Mouse (Mus musculus): ENCODE measurements around the gene 2810004N23Rik. TPM values are rescaled to one million over a fixed set of nuclear protein-coding genes. Genes with fewer than 3 reads are reported as not detected.

Gene 2810004N23Rik
- total and polyA plus RNA-seq, 3 experiments, result 54.8 to 68.9 (median 64.0) TPM

DNA sequence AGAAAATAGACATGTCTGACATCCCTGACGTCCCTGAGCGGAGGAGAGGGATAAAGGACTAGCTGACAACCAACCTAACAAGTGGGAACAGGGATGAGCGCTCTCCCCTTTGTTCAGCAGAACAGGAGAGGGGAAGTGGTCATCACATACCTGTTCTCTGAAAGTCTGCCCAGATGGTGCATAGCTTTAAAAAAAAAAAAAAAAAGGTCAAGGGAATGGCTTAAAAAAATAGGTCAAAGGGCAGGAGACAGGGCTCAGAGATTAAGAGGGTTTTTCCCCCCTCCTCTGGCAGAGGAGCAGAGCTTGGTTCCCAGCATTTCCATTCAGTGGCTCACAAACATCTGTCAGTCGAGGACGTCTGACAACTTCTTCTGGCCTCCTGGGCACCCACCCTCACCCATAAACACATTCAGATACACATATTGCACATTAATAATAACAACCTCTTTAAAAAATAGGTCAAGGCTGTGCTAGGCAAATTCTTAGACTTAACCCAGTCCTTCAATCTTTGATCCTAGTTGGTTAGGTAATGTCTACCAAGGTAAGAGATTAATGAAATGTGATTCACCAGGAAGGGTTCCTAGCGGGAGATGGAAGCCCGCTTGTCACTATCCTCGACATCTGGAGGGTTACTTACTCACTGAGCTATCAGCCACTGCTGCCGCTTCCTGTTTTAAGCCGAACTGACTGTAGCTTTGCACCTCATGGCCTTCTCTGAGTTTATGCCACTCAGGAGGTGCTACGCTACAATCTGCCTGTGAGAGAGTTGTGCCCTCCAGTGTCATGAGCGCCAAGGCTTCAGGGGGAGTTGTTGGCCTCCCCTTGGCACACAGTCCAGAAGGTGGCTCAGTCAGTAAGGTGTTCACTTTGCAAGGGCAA is 58.9 kb downstream of the 2810004N23Rik start:
- no peaks in the 10 kb centered on the region for H3K79me2 ChIP-seq (ENCODE audit: control insufficient read depth, insufficient read depth, low read length, poor library complexity)

DNA sequence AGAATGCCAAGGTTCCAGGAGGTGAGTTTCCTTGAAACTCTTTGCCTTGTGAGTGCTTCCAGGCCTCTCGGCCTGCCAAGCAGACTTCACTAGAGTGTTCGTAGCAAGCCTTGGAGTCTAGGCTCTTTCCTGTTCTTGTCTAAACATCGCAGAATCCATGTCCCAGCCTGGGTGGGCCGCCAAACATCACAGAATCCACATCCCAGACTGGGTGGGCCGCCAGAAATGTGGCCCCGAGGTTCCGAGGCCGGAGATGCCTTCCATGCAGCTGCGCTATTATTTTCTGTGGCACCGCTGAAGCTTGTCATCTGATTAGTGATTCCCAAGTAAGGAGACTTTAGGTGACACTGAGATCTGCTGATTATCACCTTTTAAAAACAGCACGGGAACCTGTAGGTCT is 62.4 kb downstream of the 2810004N23Rik start:
- H3K36me3 ChIP-seq (ENCODE audit: control insufficient read depth in 1 of 2, insufficient read depth in 2 of 2, low read length in 2 of 2), result no peaks in the 10 kb centered on the region
- no peaks in the 10 kb centered on the region for H3K27me3 ChIP-seq (ENCODE audit: control insufficient read depth in 1 of 2, insufficient read depth in 2 of 2, low read length in 2 of 2)
- H3K79me2 ChIP-seq (ENCODE audit: control insufficient read depth, insufficient read depth, low read length, poor library complexity), result no peaks in the 10 kb centered on the region
- no peak overlapping the region for H3K9ac ChIP-seq (ENCODE audit: control insufficient read depth, low read depth, low read length, poor library complexity, severe bottlenecking)
- no peak overlapping the region for H3K27ac ChIP-seq (ENCODE audit: control insufficient read depth, low read depth, low read length)
- TF ChIP-seq USF2 (IDR thresholded peaks at IDR 0.05; ENCODE audit: borderline replicate concordance in 1 of 2, insufficient read depth in 1 of 2, low read depth in 1 of 2, low read length in 2 of 2) (no peak), POLR2A (IDR thresholded peaks at IDR 0.05; ENCODE audit: control insufficient read depth in 1 of 2, insufficient read depth in 1 of 2, low read depth in 1 of 2, low read length in 2 of 2, poor library complexity in 1 of 2) (no peak), TCF12 (IDR thresholded peaks at IDR 0.05; ENCODE audit: low read depth, low read length) (no peak), CTCF (IDR thresholded peaks at IDR 0.05 in 2 of 3, conservative IDR thresholded peaks at IDR 0.05 in 1 of 3; ENCODE audit: control insufficient read depth in 1 of 3, insufficient read depth in 1 of 3, low read depth in 2 of 3, low read length in 3 of 3, poor library complexity in 1 of 3, severe bottlenecking in 1 of 3) (no peak), MEF2A (IDR thresholded peaks at IDR 0.05; ENCODE audit: extremely low read depth, insufficient replicate concordance, low read depth, low read length, poor library complexity, severe bottlenecking) (no peak), KAT2A (conservative IDR thresholded peaks at IDR 0.05; ENCODE audit: low read depth, low read length) (no peak), MAFK (IDR thresholded peaks at IDR 0.05; ENCODE audit: borderline replicate concordance, low read depth, low read length) (no peak), ETS1 (IDR thresholded peaks at IDR 0.05; ENCODE audit: low read depth, low read length) (no peak), MXI1 (IDR thresholded peaks at IDR 0.05; ENCODE audit: low read depth, low read length) (no peak), ELF1 (IDR thresholded peaks at IDR 0.05; ENCODE audit: low read depth, low read length) (no peak), TAL1 (IDR thresholded peaks at IDR 0.05; ENCODE audit: low read length) (no peak), UBTF (IDR thresholded peaks at IDR 0.05; ENCODE audit: borderline replicate concordance, insufficient read depth, low read depth, low read length) (no peak), GATA1 (IDR thresholded peaks at IDR 0.05; ENCODE audit: low read depth, low read length) (no peak), NRF1 (IDR thresholded peaks at IDR 0.05; ENCODE audit: insufficient read depth, low read depth, low read length, poor library complexity, severe bottlenecking) (no peak)
- no peaks in the 10 kb centered on the region for H3K9me3 ChIP-seq (replicated peaks; ENCODE audit: insufficient read depth, low read length)
- DNase-seq (ENCODE audit: low read depth, low spot score), result no peak
- H3K4me3 ChIP-seq (ENCODE audit: control insufficient read depth in 1 of 2, insufficient read depth in 1 of 2, low read depth in 2 of 2, low read length in 2 of 2), result no peak overlapping the region
- H3K4me1 ChIP-seq (ENCODE audit: control insufficient read depth in 1 of 2, insufficient read depth in 2 of 2, low read length in 2 of 2), result peaks cover 0 to 8% of the 10 kb centered on the region in 2 experiments; a peak in 3 of 4 replicates

More for the DNA sequence above, 58.9 kb downstream of the 2810004N23Rik start:
- Histone ChIP-seq H3K9ac (ENCODE audit: control insufficient read depth, low read depth, low read length, poor library complexity, severe bottlenecking) (peak overlapping the region; percentile 21; the same call in 1 of the 2 replicates), H3K4me1 (ENCODE audit: control insufficient read depth in 1 of 2, insufficient read depth in 2 of 2, low read length in 2 of 2) (peaks cover 0 to 3% of the 10 kb centered on the region in 2 experiments; a peak in 3 of 4 replicates), H3K9me3 (replicated peaks; ENCODE audit: insufficient read depth, low read length) (no peaks in the 10 kb centered on the region), H3K36me3 (ENCODE audit: control insufficient read depth in 1 of 2, insufficient read depth in 2 of 2, low read length in 2 of 2) (no peaks in the 10 kb centered on the region), H3K27ac (ENCODE audit: control insufficient read depth, low read depth, low read length) (no peak overlapping the region), H3K27me3 (ENCODE audit: control insufficient read depth in 1 of 2, insufficient read depth in 2 of 2, low read length in 2 of 2) (no peaks in the 10 kb centered on the region), H3K4me3 (ENCODE audit: control insufficient read depth in 1 of 2, insufficient read depth in 1 of 2, low read depth in 2 of 2, low read length in 2 of 2) (no peak overlapping the region)
- DNase-seq (ENCODE audit: low read depth, low spot score), result peak; percentile 74
- TF ChIP-seq MEF2A (IDR thresholded peaks at IDR 0.05; ENCODE audit: extremely low read depth, insufficient replicate concordance, low read depth, low read length, poor library complexity, severe bottlenecking) (no peak), ZKSCAN1 (IDR thresholded peaks at IDR 0.05; ENCODE audit: low read depth, low read length) (no peak), TCF12 (IDR thresholded peaks at IDR 0.05; ENCODE audit: low read depth, low read length) (0 out of 2 replicates have a peak, but pooled peaks have one; percentile 13), MYC (IDR thresholded peaks at IDR 0.05; ENCODE audit: low read depth, low read length) (0 out of 2 replicates have a peak, but pooled peaks have one; percentile 52), POLR2AphosphoS5 (IDR thresholded peaks at IDR 0.05; ENCODE audit: borderline replicate concordance, low read depth, low read length) (no peak), EP300 (IDR thresholded peaks at IDR 0.05; ENCODE audit: low read depth in 1 of 2, low read length in 2 of 2) (peak; percentile 47 to 63), POLR2A (IDR thresholded peaks at IDR 0.05; ENCODE audit: control insufficient read depth in 1 of 2, insufficient read depth in 1 of 2, low read depth in 1 of 2, low read length in 2 of 2, poor library complexity in 1 of 2) (no peak), CTCF (IDR thresholded peaks at IDR 0.05 in 2 of 3, conservative IDR thresholded peaks at IDR 0.05 in 1 of 3; ENCODE audit: control insufficient read depth in 1 of 3, insufficient read depth in 1 of 3, low read depth in 2 of 3, low read length in 3 of 3, poor library complexity in 1 of 3, severe bottlenecking in 1 of 3) (no peak), TBP (IDR thresholded peaks at IDR 0.05; ENCODE audit: low read depth, low read length) (0 out of 2 replicates have a peak, but pooled peaks have one; percentile 37), MYB (IDR thresholded peaks at IDR 0.05; ENCODE audit: low read depth, low read length) (no peak), TAL1 (IDR thresholded peaks at IDR 0.05; ENCODE audit: low read length) (peak; percentile 53; the same call in 1 of the 2 replicates), ELF1 (IDR thresholded peaks at IDR 0.05; ENCODE audit: low read depth, low read length) (0 out of 2 replicates have a peak, but pooled peaks have one; percentile 26), GATA1 (IDR thresholded peaks at IDR 0.05; ENCODE audit: low read depth, low read length) (peak; percentile 48; the same call in 1 of the 2 replicates), ZMIZ1 (IDR thresholded peaks at IDR 0.05; ENCODE audit: low read depth, low read length) (no peak), UBTF (IDR thresholded peaks at IDR 0.05; ENCODE audit: borderline replicate concordance, insufficient read depth, low read depth, low read length) (no peak), HCFC1 (IDR thresholded peaks at IDR 0.05; ENCODE audit: low read depth, low read length) (no peak), BHLHE40 (IDR thresholded peaks at IDR 0.05; ENCODE audit: borderline replicate concordance, low read depth, low read length) (no peak), MAZ (IDR thresholded peaks at IDR 0.05; ENCODE audit: low read depth, low read length) (no peak)

Data from MEL (cell line).